Mouse (Mus musculus): ENCODE results near the gene Slc25a27.
A peak's percentile ranks its signal among the peaks of the same experiment; 100 is the strongest.

Gene Slc25a27

DNA sequence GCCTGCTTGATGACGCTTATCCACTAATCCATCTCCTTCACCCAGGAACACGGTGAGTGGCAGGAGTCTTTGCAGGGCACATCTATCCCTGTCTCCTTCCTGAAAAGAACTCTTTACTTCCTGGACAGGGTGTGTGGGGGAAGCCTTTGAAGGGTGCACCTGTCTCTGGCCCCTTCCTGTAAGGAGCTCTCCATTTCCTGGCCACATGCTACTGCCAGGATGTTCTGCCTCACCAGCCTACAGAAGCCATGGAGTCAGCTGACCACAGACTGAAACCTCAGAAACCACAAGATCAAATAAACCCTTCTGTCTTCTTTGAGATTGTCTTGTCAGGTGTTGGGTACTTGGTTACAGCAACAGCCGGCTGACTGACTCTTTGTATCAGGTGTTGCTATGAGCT is 21.9 kb downstream of the Slc25a27 start:
- DNase-seq, result no peak

DNA sequence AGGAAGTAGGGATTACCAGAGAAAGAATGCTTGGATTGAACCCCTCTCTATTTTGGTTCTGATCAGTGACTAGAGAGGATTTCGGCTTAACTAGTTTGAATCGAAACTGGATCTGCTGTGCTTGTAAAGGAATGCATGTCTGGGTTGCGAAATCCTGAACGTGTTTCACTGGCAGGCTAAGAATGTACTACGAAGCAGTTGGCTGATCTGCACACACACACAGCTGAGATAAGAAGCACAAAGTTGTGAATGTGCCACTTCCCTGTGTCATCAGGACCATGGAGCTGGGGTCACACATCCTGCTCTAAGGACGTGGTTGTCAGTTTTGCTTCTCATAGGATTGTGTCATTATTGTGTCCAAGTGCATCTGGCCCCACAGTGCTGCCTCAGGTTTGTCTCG is 22.6 kb downstream of the Slc25a27 start:
- no peak for DNase-seq

DNA sequence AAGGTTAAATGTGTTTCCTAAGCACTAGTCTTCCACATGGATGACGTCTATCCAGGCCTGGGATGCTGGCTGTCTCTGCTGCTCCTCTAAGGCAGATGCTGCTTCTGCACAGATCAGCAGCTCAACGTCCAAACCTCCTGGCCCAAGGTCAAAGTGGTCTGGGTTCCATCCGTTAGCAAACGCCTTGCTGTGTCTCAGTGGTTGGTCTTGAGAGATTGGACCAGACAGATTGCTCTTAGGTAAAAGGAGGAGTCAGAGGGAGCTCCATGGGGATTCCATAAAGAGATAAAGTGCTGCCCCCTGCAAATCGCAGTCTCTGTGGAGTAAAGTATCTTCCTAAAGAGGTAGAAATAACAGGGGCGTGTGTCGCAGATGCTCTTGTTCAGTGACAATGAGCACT is 23.8 kb downstream of the Slc25a27 start:
- no peak for DNase-seq

DNA sequence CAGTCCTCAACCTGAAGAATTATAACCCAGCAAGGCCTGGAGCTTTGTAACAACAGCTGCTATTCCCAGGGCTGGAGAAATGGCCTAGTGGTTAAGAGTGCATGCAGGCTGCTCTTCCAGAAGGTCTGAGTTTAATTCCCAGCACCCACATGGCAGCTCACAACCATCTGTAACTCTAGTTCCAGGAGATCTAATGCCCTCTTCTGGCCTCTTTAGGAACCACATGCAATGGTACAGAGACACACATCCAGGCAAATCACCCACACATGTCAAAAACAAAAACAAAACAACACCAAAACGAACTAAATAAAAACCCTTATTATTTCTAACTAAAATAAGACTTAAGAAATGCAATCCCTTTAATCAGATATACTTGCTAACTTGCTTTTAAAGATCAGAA is 26.2 kb downstream of the Slc25a27 start:
- DNase-seq, result no peak

DNA sequence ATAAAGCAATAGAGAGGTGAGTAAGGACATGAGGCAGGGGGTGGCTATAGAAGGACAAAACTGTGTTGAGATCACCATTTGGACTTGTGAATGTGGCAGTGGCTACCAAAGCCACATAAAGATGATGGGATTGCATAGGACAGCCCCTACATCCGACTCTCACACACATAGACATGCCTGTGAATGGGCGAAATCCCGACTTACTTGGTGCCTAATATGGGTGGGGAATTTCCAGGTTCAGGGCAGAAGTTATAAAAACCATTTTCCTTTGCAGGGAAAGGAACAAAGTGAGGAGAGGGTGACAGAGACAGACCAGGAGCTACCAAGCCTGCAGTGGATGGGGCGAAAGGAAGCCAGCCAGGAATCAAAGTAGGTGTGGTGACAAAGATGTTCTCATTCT is 29.9 kb downstream of the Slc25a27 start:
- DNase-seq, result no peak

DNA sequence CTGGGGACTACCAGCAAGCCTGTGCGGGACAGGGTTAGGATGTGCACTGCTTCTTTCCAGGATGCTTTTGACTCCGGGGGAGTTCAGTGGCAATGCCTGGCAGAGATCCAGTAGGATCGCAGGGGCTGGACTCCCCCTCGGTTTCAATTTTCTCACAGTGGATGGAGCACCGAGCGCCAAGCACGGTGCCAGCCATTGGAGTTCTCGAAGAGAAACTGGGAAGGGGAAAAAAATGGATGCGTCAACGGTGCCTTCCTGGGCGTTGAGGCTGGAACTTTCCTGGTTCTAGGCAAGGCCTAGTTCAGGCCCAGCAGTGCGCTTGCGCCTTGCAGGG is 36.6 kb downstream of the Slc25a27 start:
- DNase-seq, result no peak

DNA sequence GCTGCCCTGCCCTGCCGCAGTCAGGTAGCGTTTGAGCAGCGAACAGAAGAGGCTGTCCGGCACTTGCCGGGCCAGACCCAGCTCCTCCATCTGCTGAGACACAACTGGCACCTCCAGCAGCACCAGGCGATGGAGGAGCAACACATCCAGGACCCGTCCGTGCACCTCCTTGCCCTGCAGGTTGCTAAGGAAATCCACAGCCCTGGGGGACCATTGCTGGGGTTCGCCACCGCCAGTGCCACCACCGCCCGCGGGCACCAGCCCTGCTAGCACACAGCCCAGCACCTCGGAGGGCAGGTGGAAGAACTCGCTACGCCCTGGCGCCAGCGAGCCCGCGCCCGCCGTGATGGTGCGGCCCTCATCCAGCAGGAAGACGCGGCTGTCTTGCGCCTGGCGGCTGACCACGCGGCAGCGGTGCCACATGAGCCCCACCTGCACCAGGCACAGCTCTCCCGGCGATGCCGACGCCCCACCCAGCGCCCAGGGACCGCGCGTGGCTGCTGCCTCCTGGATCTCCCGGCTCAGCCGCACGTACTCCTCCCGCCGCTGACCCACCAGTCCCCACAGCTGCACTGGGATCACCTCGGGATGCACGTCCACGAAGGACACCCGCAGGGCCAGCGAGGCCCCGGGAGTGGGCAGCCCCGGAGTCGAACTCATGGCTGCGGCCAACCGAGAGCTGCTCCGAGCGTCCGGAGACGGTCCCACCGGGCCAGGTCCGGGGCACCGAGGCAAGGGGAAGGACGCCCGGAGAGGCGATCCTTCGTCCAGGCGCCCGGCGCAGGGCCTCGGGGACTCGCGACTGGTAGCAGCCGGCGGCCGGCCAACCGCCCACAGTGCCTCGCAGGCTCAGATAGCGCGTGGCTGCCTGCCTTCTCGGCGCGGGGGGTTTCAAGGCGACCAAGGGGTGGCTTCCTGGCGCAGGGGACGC is 37.3 kb downstream of the Slc25a27 start, which contains the start of gene Tdrd6:
Tdrd6 (minus strand) TSS at position 804 of the 931 bp plus-strand sequence.
- peak; percentile 49 for DNase-seq

DNA sequence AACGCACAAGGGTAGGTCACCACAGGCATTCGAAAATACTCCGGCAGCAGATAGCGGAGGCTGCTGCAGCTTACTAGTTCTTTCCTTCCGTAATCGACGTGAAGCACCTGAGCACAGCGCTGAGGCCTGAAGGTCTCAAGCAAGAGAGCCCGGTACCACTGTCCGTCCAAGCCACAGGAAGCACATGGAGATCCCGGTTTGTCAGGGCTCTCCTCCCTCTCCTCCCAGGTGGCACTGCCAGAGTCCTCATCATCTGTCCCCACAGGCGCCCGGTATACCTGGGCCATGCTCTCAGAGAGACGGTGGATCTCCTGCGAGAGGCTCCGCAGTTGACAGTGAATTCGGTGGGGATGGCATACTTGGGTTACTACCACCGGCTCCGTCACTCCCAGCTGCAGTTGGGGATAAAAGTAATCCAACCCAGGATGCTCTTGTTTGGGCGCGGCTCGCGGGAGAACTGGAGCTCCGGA is 38.0 kb downstream of the Slc25a27 start:
- no peak for DNase-seq

DNA sequence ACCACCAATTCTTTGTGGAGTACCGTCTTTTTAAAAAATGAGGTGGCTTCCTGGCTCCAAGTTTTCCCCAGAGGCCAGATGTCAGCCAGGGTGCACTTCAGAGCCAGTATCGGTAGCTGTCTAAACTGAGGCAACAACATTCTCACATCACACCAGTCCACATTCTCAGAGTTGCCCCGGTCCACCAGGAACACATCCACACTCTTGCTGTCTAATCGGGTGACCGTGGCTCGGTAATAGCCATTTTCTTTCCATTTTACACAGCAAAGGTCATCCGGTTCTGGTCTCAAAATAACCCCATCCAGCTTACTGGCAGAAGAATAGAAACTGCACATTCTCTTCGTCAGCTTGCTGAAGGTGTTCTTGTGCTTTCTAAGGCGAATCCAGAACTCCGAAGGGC is 38.8 kb downstream of the Slc25a27 start:
- DNase-seq, result no peak

DNA sequence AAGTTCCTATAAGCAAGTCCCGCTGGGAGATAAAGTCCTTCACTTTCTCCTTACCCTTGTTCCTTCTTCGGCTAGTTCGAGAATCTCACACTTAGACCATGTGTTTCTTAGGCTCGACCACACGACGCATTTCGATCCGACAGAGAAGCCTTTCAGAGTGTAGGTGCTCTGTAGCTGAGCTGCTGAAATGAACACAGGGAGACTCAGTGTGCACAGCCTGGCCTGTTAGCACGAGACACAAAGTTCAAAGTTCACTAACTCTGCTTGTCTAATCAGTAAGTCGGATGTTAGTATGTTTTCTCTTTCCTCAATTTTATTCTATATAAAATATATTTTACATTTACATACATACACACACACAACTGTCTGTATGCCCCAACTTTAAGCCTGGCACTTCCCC is 44.9 kb downstream of the Slc25a27 start:
- no peak for DNase-seq

DNA sequence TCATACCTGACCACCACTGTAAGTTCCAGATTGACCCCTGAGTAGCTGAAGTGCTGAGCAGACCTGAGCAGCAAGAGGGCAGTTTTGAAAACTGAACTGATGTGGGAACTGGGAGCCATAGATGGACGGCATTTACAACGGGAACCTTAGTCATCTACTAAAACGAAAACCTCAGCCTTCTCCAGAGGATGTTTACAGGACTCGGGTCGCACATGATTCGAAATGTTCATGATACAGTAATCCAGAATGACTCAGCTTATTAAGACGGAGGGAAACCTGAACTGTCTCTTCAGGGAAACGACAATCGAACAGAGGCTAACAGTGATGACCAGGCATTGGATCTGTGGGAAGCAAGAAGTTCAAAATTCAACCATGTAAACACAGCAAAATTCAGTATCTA is 47.9 kb downstream of the Slc25a27 start:
- no peak for DNase-seq

DNA sequence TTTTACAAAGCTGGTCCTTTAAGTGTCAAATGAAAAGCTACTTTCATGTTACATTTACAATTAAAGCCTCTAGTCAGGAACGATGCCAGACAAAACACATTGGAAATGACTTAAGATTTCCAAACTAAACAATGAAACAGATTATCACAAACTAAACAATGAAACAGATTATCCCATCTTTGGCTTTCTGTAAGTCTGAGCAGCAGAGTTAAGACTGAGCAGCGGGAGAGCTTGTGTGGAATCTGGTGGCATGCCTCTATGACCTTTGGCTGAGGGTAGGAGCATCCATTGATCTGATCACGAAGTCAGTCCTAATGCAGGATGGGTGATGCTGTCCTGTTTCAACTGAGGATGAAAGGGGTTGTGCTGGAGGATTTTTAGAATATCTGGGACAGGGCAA is 54.8 kb downstream of the Slc25a27 start:
- no peak for DNase-seq

DNA sequence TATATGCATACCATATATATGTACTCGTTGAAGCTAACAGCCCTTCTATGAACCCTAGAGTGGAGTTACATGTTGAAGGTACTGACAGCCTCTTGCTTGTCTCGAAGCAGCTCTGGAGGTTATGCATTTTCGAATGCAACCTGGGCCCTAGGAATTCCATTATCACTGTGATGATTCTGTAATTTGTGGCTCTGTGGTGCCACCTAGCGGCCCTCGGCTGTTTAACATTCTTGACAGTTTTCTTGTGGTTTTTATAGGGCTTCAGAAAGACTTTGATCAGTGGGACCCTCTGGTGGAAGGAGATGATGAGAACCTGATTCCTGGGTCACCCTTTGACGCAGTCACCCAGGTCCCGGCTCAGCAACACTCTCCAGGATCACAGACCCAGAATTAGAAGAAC is 55.4 kb downstream of the Slc25a27 start:
- peak; percentile 88 for DNase-seq

DNA sequence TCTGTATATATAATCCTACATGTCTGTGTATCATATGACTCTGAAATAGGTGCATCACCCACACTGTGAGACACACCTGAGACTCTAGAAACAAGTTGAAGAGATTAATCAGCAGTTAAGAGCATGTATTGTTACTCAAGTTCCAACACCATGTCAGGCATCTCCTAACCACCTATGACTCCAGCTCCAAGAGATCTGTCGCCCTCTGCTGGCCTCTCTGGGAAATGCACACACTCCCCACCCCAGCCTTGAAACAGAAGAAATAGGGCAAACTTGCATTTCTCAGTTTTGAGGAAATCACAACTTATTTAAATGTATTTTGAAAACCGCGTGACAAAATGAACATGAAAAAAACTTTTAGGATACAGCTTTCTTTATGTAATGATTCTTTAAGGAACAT is 60.3 kb downstream of the Slc25a27 start:
- peak; percentile 76 for DNase-seq

DNA sequence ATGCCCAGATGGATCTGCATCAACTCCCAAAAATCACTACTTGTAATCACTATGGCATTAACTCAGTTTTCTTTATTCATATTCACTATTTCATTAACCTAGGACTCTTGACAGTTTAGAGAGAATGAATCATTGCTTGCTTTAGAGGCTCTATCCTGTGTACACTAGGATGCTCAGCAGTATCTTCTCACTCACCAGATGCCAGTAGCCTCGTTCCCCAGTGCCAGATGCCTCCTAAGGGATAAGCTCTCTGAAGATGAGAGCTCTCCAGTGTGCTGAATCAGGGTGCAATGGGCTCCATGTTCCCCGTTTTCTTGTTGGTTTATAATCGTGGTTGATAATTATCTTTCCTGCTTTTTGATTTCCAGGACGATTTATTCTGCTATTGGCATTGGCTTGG is 68.3 kb downstream of the Slc25a27 start:
- DNase-seq, result no peak

DNA sequence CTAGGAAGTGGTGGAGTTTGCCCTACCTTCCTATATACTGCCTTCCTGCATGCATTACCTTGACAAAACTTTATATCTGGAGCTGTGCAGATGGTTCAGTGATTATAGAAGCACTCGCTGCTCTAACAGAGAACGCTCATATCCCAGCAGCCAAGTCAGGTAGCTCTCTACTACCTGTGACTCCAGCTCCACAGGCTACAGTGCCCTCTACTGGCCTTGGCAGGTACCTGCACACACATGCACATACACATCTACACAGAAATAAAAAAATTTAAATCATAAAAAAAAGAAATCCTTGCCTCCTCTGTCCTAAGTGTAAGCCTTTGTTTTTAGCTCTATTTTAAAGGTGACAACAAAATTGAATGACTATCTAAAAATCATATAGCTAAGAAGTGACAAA is 69.3 kb downstream of the Slc25a27 start:
- DNase-seq, result no peak

DNA sequence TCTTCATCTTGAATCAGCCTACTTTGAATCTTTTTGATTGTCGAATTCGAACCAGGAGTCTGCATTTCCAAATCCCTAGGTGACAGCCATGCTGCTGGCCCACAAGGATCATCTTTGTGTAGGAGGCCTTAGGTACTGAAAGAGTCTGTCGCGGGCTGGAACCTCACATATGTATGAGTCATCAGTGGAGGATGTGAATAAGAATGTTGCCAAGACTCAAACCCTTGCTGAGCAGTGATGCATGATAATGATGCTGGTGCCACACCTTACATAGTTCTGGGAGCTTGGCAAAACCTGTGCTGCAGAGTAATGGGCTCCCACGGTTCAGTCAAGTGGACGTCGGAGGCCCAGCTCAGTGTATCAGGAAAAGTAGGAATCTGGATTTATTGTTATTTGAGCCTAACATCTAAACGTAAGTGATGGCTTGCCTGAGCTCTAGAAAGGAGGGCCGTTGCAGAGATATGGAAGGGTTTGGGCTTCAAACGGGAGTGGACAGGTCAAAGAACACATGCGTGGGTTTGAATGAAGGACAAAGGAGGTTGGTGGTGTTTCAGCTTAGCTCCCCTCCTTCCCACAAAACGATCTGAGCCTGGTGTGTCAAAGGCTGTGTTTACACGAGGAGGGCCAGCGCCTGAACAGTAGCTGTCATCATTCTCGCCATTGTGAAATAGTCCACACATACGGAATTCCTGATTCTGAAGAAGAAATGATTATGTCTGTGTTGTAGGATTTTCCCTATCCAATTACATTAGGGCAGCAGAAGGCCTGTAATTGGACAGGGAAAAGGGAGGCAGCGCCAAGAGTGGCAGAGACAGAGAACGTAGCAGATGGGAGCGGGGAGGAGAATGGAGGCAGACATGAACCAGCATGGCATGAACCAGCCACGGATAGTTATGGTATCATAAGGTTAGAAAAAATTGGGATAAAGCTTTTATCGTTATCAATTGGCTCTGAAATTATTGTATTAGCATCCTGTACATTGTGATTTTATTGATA is 74.4 kb downstream of the Slc25a27 start:
- DNase-seq, result no peak
